Mouse (Mus musculus) Muller cell, postnatal 12 days (primary cell): ENCODE measurements at regions not wholly inside any gene's neighbourhood (a gene's known extent, or its start where the extent isn't known, plus 50 kb on each side); places are given as distances from the start of the nearest gene placed in this dataset.

Experiments
- DNase-seq: peaks from one replicate; pipeline ENCODE4 v3.0.0-alpha.2; 2015; ENCODE audit errors: inconsistent ontology term

- no peak for DNase-seq
Measured at GRCm38 (mm10) chr9:86092998-86093397, 250.8 kb downstream of the Tpbg start.

- DNase-seq = no peak
Measured at GRCm38 (mm10) chr9:86095460-86095859, 253.3 kb downstream of the Tpbg start.

GRCm38 (mm10) chr9:86096246-86096645 is 254.1 kb downstream of the Tpbg start:
- no peak for DNase-seq

DNA sequence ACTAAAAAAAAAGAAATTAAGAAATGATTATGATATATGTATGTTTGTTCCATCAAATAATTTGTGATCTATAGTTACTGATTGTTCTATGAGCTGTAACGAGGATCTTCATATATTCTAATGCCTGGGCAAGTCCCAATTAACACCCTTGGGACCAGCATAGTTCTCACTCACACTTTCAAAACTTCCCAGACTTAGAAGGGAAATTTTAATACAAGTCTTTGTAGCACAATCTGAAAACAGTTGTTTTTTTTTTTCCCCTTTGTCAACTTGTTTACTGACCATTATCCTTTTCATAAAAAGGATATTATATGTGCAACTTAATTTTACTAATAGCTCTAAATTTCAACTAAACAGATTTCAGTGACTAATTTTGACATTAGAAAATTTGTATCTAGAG is 257.1 kb downstream of the Tpbg start:
- no peak for DNase-seq

DNA sequence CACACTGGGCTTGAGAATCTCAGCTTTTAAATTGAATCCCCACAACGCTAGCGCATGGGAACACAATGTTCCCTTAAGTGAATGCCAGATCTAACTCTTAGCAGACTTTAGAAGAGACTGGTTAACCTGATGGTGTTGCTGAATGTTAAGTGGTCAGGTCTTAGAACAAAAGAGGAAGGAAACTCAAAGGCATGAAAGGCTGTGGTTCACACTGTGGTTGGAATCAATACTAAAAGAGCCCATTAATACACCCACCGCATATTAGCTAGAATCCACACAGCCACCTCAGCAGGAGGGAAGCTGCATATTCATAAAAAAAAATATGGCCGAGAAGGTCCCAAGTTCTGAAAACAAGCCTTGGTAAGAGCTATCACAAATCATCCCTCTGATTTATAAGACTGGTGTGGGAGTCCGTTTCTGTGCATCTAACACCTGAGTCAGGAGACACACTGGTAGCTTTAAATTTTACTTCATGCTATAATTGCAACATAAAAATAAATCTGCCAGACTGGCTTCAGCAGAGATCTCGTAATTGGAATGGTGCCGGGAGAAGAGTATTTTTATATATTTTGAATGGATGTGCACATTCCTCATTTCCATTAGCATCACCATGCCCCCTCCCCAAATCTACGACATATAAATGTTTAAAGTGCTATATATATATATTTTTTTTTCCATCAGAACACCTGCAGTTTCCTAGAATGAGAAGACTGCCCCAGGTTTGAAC is 259.3 kb downstream of the Tpbg start:
- DNase-seq = no peak

DNA sequence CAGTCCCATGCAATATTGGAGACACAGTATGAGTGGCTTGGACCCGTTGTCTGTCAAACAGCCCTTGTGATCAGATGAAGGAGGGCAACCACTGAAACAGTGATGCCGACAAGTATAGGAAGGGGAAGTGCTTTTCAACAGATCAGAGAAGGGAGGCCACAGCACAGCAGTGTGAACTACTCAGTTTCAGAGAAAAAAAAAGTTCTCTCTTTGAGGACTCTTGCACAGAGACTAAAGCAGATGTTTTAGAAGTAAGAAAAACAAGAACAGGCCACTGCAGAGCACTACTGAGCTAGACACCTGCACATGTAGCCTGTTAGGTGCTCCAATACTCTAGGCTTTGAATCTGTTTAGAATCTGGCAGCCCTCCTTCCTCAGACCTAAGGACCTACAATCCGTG is 261.4 kb downstream of the Tpbg start:
- no peak for DNase-seq

- DNase-seq = peak; percentile 49
Measured at GRCm38 (mm10) chr9:86104664-86105063, 262.5 kb downstream of the Tpbg start.

GRCm38 (mm10) chr9:86105851-86106250 is 263.7 kb downstream of the Tpbg start:
- DNase-seq = no peak

DNA sequence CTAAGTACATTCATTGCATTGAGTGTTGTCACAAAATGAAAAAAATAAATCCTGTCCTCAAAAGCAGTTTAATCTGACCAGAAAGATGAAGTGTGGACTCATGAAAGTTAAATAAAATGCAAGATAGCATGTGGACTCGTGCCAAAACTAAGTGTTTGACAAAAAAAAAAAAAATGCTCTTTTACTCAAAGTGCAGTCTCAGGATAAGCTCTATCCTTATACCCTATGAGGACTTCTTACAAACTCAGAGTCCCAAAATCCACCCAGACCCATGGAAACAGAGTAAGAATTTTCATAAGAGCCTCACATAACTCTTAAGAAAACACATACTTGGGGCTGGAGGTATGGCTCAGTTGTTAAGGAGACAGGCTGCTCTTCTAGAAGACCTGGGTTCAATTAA is 267.7 kb downstream of the Tpbg start:
- DNase-seq = no peak

GRCm38 (mm10) chr9:86119370-86119769 is 277.2 kb downstream of the Tpbg start:
- DNase-seq = no peak

- DNase-seq = peak; percentile 25
Measured at GRCm38 (mm10) chr9:86135617-86136016, 293.4 kb downstream of the Tpbg start.

- DNase-seq = no peak
Measured at GRCm38 (mm10) chr9:86145903-86146302, 303.7 kb downstream of the Tpbg start.

- no peak for DNase-seq
Measured at GRCm38 (mm10) chr9:86160316-86160715, 304.4 kb downstream of the Ube2cbp start.

DNA sequence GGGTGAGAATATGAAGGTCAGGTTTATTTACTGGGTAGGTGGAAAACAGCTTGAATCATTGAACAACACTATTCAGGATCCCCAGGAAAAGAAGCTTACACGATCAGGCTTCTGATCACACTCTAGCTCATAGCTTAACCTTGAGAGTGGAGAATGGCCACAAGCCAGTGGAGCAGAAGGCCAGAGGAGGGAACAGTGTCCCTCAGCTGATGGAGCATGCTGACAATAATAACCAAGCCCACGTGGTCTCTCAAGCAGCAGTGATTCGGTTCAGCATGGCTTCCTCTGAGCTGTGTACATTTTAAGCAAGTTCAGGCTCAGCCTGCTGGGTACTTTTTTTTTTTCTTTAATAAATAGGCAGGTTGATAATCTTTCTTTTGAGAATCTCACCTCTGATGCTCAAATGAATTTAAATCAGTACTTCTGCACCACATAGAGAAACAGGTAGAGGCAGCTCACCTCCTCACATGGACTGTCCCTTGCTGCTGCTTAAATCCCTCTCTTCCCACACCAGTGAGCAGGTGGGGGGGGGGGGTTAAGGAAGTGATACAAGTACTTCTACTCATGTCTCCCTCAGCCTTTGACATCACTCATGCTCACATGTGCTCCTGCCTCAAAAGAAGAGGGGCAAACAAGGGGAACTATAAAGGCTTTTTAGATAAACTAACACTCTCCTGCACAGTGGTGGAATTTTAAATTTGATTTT is 298.2 kb downstream of the Ube2cbp start:
- DNase-seq = no peak

GRCm38 (mm10) chr9:86170756-86171155 is 294.0 kb downstream of the Ube2cbp start:
- DNase-seq = no peak

- DNase-seq = no peak
Measured at GRCm38 (mm10) chr9:86186751-86187747, 277.7 kb downstream of the Ube2cbp start.

- no peak for DNase-seq
Measured at GRCm38 (mm10) chr9:86188873-86189272, 275.9 kb downstream of the Ube2cbp start.

DNA sequence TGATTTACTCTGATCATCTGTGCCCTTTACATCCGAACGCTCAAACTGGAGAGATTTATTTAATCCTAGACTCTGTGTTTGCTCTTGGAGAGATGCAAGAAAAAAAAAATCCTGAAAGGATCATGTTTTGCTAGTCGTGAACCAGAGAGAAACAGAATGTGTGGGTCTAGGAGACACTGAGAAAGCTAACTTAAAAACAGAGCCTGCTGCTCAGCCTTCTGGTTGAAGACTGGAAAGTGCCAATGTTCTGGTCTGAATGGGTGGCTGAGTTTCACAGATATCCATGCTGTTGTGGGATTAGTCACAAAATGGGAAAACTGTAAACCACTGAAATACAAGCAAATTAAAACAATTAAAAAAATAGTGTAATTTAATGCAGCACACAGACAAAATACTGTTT is 259.7 kb downstream of the Ube2cbp start:
- DNase-seq = no peak

DNA sequence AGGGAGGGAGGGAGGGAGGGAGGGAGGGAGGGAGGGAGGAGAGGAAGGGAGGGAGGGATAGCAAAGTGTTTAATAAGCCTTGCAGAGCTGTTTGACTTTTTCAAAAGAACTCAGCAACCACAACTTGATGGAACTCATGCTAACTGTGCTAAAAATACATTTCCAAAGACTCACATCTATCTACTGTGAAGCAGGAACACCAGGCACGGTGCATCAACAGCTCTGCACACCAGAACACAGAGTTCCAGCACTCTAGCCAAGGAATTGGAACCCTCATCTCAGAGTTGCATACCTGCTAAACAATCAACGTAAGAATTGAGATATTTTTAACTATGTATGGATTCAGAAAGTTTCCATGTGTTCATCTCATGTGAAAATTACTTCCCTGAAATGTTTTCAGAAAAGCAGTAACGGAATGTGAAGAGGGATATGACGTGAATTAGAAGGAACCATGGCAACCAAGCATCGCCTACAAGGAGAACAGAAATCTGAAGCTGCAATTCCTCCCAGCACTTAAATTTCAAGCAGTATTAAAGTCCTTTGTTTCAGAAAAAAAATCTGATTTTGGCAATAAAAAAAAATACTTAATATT is 256.3 kb downstream of the Ube2cbp start:
- no peak for DNase-seq

GRCm38 (mm10) chr9:86211267-86211666 is 253.5 kb downstream of the Ube2cbp start:
- DNase-seq = no peak

GRCm38 (mm10) chr9:86219669-86220068 is 245.1 kb downstream of the Ube2cbp start:
- DNase-seq = no peak

DNA sequence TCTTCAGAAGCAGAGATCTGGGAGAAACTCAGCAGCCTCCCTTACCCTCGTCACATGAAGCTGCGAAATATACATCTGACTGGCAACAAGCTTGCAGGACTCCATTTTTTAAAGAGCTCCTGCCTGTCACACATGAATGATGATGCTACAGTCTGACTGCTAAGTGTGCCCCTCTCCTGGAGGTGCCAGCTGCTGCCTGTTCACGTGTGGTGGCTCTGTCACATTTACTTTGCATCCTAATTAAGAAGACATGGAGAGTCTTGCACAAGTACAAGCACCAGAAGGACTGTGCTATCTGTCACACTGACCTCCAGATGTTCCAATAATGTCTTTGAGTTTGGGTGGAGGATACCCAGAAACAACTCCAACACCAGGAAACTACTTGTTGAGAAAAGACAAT is 240.2 kb downstream of the Ube2cbp start:
- DNase-seq = no peak
